ENCODE assay signal across 12 mouse cellular contexts in genomic region chr10:59628641-59629505, GRCm38 (mm10). TPM values are rescaled to one million over a fixed set of nuclear protein-coding genes. Genes with fewer than 3 reads are reported as not detected.
DNase-seq lines count a peak whose midpoint lies in the region; ATAC-seq and TF ChIP-seq lines count a peak whose summit lies in the region.
"Had no signal": no experiment of that assay in that cellular context is flagged by ENCODE, and none has a peak within 500 bp of the region (broad histone marks: within the 10 kb centered on the region; RNA-seq: fewer than 3 reads in every experiment).

No protein-coding gene starts in this region.

- H3K9me3 ChIP-seq in liver, postnatal 0 days (ENCODE audit: low read length): no peaks in the 10 kb centered on the region
- H3K9me3 ChIP-seq in forebrain, embryonic 11.5 days (ENCODE audit: control insufficient read depth, low read length): no peaks in the 10 kb centered on the region
- H3K9me3 ChIP-seq in intestine, embryonic 14.5 days (ENCODE audit: control insufficient read depth, low read length): no peaks in the 10 kb centered on the region

- H3K4me1 ChIP-seq in liver, adult 2 months (ENCODE audit: control insufficient read depth, insufficient read depth, low read length): peaks cover 2% of the 10 kb centered on the region; the same call in 1 of the 2 replicates
- no peaks in the 10 kb centered on the region for H3K4me1 ChIP-seq in liver, postnatal 0 days (ENCODE audit: insufficient read depth)
- H3K4me1 ChIP-seq in forebrain, embryonic 11.5 days (replicated peaks; ENCODE audit: control insufficient read depth, insufficient read depth, low read length): no peaks in the 10 kb centered on the region
- no peaks in the 10 kb centered on the region for H3K4me1 ChIP-seq in intestine, embryonic 14.5 days (replicated peaks; ENCODE audit: control insufficient read depth, insufficient read depth, low read length)

- no peak; the same call in 1 of the 2 replicates for ATAC-seq in liver, postnatal 0 days
- 0 out of 2 replicates have a peak, but pooled peaks have one; percentile 56 for ATAC-seq in forebrain, embryonic 11.5 days (replicated peaks; ENCODE audit: low FRiP score)
- peak; percentile 95 for ATAC-seq in intestine, embryonic 14.5 days (replicated peaks; ENCODE audit: low FRiP score, low TSS enrichment, low read depth)
- ATAC-seq: inflammation-experienced regulatory T-cells, adult 6 months had no signal

- no peaks in the 10 kb centered on the region for H3K79me2 ChIP-seq in liver, adult 2 months (ENCODE audit: control insufficient read depth, insufficient read depth, low read length)
- H3K79me2 ChIP-seq in myocyte (ENCODE audit: control insufficient read depth, insufficient read depth): no peaks in the 10 kb centered on the region

- no peak overlapping the region; the same call in 1 of the 2 replicates for H3K4me2 ChIP-seq in liver, postnatal 0 days (ENCODE audit: low read depth, low read length)
- H3K4me2 ChIP-seq in forebrain, embryonic 11.5 days (ENCODE audit: low read depth, low read length, severe bottlenecking): no peak overlapping the region
- peak overlapping the region; percentile 15; the same call in 1 of the 2 replicates for H3K4me2 ChIP-seq in intestine, embryonic 14.5 days (ENCODE audit: low read length)
- peak overlapping the region; percentile 39 for H3K4me2 ChIP-seq in myocyte (ENCODE audit: low read depth)

- H3ac ChIP-seq in myocyte (ENCODE audit: control insufficient read depth, insufficient read length): no peak overlapping the region

- no peak for TF ChIP-seq EP300 in liver, postnatal 0 days (IDR thresholded peaks at IDR 0.05; ENCODE audit: low read depth)

- H3K9ac ChIP-seq in liver, adult 2 months (ENCODE audit: low read depth, low read length): no peak overlapping the region
- no peak overlapping the region for H3K9ac ChIP-seq in liver, postnatal 0 days (replicated peaks)
- no peak overlapping the region for H3K9ac ChIP-seq in forebrain, embryonic 11.5 days (ENCODE audit: low read length)
- no peak overlapping the region for H3K9ac ChIP-seq in intestine, embryonic 14.5 days (ENCODE audit: low read length)

- no peak for TF ChIP-seq POLR2A in liver, adult 2 months (IDR thresholded peaks at IDR 0.05; ENCODE audit: extremely low read depth, insufficient read depth, low read length)
- TF ChIP-seq POLR2A in myocyte (IDR thresholded peaks at IDR 0.05; ENCODE audit: insufficient read length, low read depth): no peak

- WGBS in liver, adult 2 months: 64% methylated on average over 17 of the region's 17 CpGs
- WGBS in liver, postnatal 0 days (ENCODE audit: insufficient replicate concordance): 65% methylated on average over 17 of the region's 17 CpGs
- WGBS in forebrain, embryonic 11.5 days: 45% methylated on average over 17 of the region's 17 CpGs
- WGBS in intestine, embryonic 14.5 days: 59% methylated on average over 17 of the region's 17 CpGs

- DNase-seq in liver, adult 2 months (ENCODE audit: extremely low read depth, low read depth, low spot score): peak; percentile 45
- DNase-seq in liver, postnatal 0 days: no peak
- no peak for DNase-seq in forebrain, embryonic 11.5 days (ENCODE audit: low spot score)
- peak; percentile 67 for DNase-seq in intestine, embryonic 14.5 days (ENCODE audit: low spot score)
- no peak for DNase-seq in kidney, postnatal 36 days
- no peak for DNase-seq in embryo, embryonic 9.5 days (ENCODE audit: extremely low spot score)
- DNase-seq: cerebellum, postnatal 25 days had no signal

- no peak for TF ChIP-seq CTCF in liver, adult 2 months (IDR thresholded peaks at IDR 0.05; ENCODE audit: low read depth, low read length)
- TF ChIP-seq CTCF in liver, postnatal 0 days (IDR thresholded peaks at IDR 0.05; ENCODE audit: low read depth): no peak

- no peak overlapping the region for H3K27ac ChIP-seq in liver, adult 2 months (replicated peaks; ENCODE audit: insufficient read depth, low read depth, low read length)
- no peak overlapping the region for H3K27ac ChIP-seq in liver, postnatal 0 days (ENCODE audit: low read depth)
- no peak overlapping the region for H3K27ac ChIP-seq in forebrain, embryonic 11.5 days (ENCODE audit: low read depth, low read length)
- peak overlapping the region; percentile 76 for H3K27ac ChIP-seq in intestine, embryonic 14.5 days (ENCODE audit: low read depth)

- no peaks in the 10 kb centered on the region for H3K27me3 ChIP-seq in liver, adult 2 months (ENCODE audit: control insufficient read depth, insufficient read depth, low read length)
- H3K27me3 ChIP-seq in liver, postnatal 0 days (ENCODE audit: insufficient read depth, low read length): no peaks in the 10 kb centered on the region
- H3K27me3 ChIP-seq in forebrain, embryonic 11.5 days (ENCODE audit: control insufficient read depth, insufficient read depth, low read length): no peaks in the 10 kb centered on the region
- no peaks in the 10 kb centered on the region for H3K27me3 ChIP-seq in intestine, embryonic 14.5 days (replicated peaks; ENCODE audit: control insufficient read depth, insufficient read depth, low read length)
- H3K27me3 ChIP-seq in myocyte (ENCODE audit: control insufficient read depth, insufficient read depth, insufficient read length): no peaks in the 10 kb centered on the region

- H3K36me3 ChIP-seq in liver, adult 2 months (ENCODE audit: control insufficient read depth, insufficient read depth, low read length): no peaks in the 10 kb centered on the region
- no peaks in the 10 kb centered on the region for H3K36me3 ChIP-seq in liver, postnatal 0 days (replicated peaks; ENCODE audit: insufficient read depth, low read length)
- H3K36me3 ChIP-seq in forebrain, embryonic 11.5 days (ENCODE audit: control insufficient read depth, insufficient read depth, low read length): no peaks in the 10 kb centered on the region
- no peaks in the 10 kb centered on the region for H3K36me3 ChIP-seq in intestine, embryonic 14.5 days (ENCODE audit: control insufficient read depth, insufficient read depth, low read length)
- no peaks in the 10 kb centered on the region for H3K36me3 ChIP-seq in myocyte (ENCODE audit: control insufficient read depth, insufficient read depth)

- no peak overlapping the region for H3K4me3 ChIP-seq in liver, adult 2 months (ENCODE audit: insufficient read depth, low read depth, low read length)
- H3K4me3 ChIP-seq in liver, postnatal 0 days (ENCODE audit: low read depth, low read length): no peak overlapping the region
- no peak overlapping the region for H3K4me3 ChIP-seq in forebrain, embryonic 11.5 days (ENCODE audit: low read depth, low read length)
- H3K4me3 ChIP-seq in intestine, embryonic 14.5 days (ENCODE audit: low read depth, low read length): no peak overlapping the region; the same call in 1 of the 2 replicates
- no peak overlapping the region for H3K4me3 ChIP-seq in myocyte

TF ChIP-seq in myocyte, 11 proteins besides CTCF, POLR2A, EP300 and RAD21:
- peak; percentile 9 for TF ChIP-seq TCF3 (IDR thresholded peaks at IDR 0.05; ENCODE audit: insufficient read length, low read depth)
- peak in 1 of 3 experiments; percentile 85 for TF ChIP-seq MYOG (IDR thresholded peaks at IDR 0.05; ENCODE audit: control insufficient read depth in 1 of 3, insufficient read depth in 1 of 3, insufficient read length in 2 of 3, low read depth in 2 of 3)
- TF ChIP-seq TCF12 (IDR thresholded peaks at IDR 0.05; ENCODE audit: insufficient read depth, poor library complexity, severe bottlenecking): peak; percentile 63
- no peak for TF ChIP-seq E2F4 (IDR thresholded peaks at IDR 0.05; ENCODE audit: insufficient read depth)
- peak in 1 of 3 experiments; percentile 21 for TF ChIP-seq MYOD1 (IDR thresholded peaks at IDR 0.05; ENCODE audit: control insufficient read depth in 1 of 3, insufficient read length in 2 of 3, low read depth in 2 of 3)

RNA-seq across cellular contexts. Expression of gene Mcu, which starts 12.4 kb away (rescaled TPM):
- total RNA-seq in liver, adult 2 months (2014; rRNA removed): 12.9 and 13.0 TPM in 2 replicates
- polyA plus RNA-seq in liver, adult 2 months (2012; rRNA removed): 11.5 and 14.4 TPM in 2 replicates
- 11.8 and 13.5 TPM in 2 replicates for polyA plus RNA-seq in liver, postnatal 0 days (2015; fragmentation: Nextera tagmentation; extraction: Ambion mirVana)
- polyA plus RNA-seq in forebrain, embryonic 11.5 days (2014; fragmentation: Nextera tagmentation; extraction: Ambion mirVana): 20.8 and 22.3 TPM in 2 replicates
- 60.2 and 60.9 TPM in 2 replicates for polyA plus RNA-seq in intestine, embryonic 14.5 days (2014; fragmentation: Nextera tagmentation; extraction: Ambion mirVana)
- polyA plus RNA-seq in myocyte (2012; fragmentation: generic; extraction: Trizol): 82.9 TPM

RNA-seq across cellular contexts. Expression of gene Gm10322, which starts 13.0 kb away (rescaled TPM):
- not detected in 2 replicates for total RNA-seq in liver, adult 2 months (2014; rRNA removed)
- polyA plus RNA-seq in liver, adult 2 months (2012; rRNA removed): not detected in 2 replicates
- polyA plus RNA-seq in liver, postnatal 0 days (2015; fragmentation: Nextera tagmentation; extraction: Ambion mirVana): not detected in 2 replicates
- polyA plus RNA-seq in forebrain, embryonic 11.5 days (2014; fragmentation: Nextera tagmentation; extraction: Ambion mirVana): not detected in 2 replicates
- not detected in 2 replicates for polyA plus RNA-seq in intestine, embryonic 14.5 days (2014; fragmentation: Nextera tagmentation; extraction: Ambion mirVana)
- polyA plus RNA-seq in myocyte (2012; fragmentation: generic; extraction: Trizol): 0.37 TPM
- total RNA-seq: layer of hippocampus, postnatal 10 days had no signal
- polyA plus RNA-seq: inflammation-experienced regulatory T-cells, adult 6 months; liver, embryonic 16.5 days; testis, adult 2 months had no signal

Comparison
In these comparisons a context has a peak if more than half of its experiments do, and no peak if none do; other contexts are left out.
1. DNase-seq: peak in liver, adult 2 months (single experiment) and intestine, embryonic 14.5 days (single experiment); none in liver, postnatal 0 days (single experiment), forebrain, embryonic 11.5 days (single experiment), kidney, postnatal 36 days (0 of 2) and embryo, embryonic 9.5 days (single experiment).
2. H3K4me2 ChIP-seq: peak in intestine, embryonic 14.5 days (single experiment) and myocyte (single experiment); none in liver, postnatal 0 days (single experiment) and forebrain, embryonic 11.5 days (single experiment).